Mouse (Mus musculus) bone marrow, adult 2 months (tissue): ENCODE data around the gene B3galt1. TPM values are rescaled to one million over a fixed set of nuclear protein-coding genes. Genes with fewer than 3 reads are reported as not detected.

Experiments used
- H3K27ac ChIP-seq: fragments of 200-500 bp; 2 replicates; pipeline ENCODE4 v1.5.1; 2012; ENCODE audit warnings: low read depth, mild to moderate bottlenecking, control low read depth, inconsistent platforms, low read length; ENCODE audit not compliant: control insufficient read depth, poor library complexity, insufficient read depth
- H3K4me1 ChIP-seq: fragments of 200-500 bp; 2 replicates; pipeline ENCODE4 v1.6.1; 2011; ENCODE audit warnings: low read length; ENCODE audit not compliant: control insufficient read depth, insufficient read depth
- H3K4me3 ChIP-seq: fragments of 200-500 bp; replicated peaks from 2 replicates; pipeline ENCODE3; 2011; ENCODE audit warnings: mild to moderate bottlenecking, low read depth, low read length, control low read depth; ENCODE audit not compliant: control insufficient read depth
- CTCF ChIP-seq: fragments of 200-500 bp; IDR thresholded peaks from 2 replicates; pipeline ENCODE4 v1.5.1; 2011; ENCODE audit warnings: low read length, control low read depth; ENCODE audit not compliant: control insufficient read depth, insufficient read depth
- POLR2A ChIP-seq: fragments of 200-500 bp; IDR thresholded peaks from 2 replicates; pipeline ENCODE4 v1.6.1; 2011; ENCODE audit warnings: low read depth, mild to moderate bottlenecking, control low read depth, low read length, borderline replicate concordance; ENCODE audit not compliant: control insufficient read depth
- WGBS: fragments of 180-500 bp; shearing (Covaris S2); methylation state at CpG from one replicate; pipeline ENCODE4 v1.1.7; 2018; 5-methylcytosine and 5-hydroxymethylcytosine counted together
- polyA plus RNA-seq: library from polyadenylated mRNA; stranded (reverse); fragments of >200 nt; gene quantifications from 2 replicates; pipeline ENCODE4 v1.2.4, GENCODE M21; 2011; ENCODE audit warnings: low replicate concordance; ENCODE audit not compliant: missing spikeins, insufficient read depth, insufficient read length

The B3galt1 gene
- polyA plus RNA-seq, 1 experiment, result 0.40 TPM

DNA sequence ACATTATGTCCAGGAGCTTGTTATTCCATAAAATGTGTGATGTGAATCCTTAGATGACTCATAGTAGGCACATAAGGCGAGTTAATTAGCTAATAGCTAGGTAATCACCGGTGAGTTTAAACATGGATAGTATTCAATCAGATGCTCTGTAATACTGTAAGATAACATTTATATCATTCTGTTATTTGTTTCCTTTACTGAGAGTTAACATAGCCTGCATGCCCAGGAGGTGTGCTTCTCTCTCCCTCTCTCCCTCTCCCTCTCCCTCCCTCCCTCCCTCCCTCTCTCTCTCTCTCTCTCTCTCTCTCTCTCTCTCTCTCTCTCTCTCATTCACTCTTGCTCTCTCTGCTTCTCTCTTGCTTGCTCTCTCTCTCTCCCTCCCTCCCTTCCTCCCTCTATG lies 292.7 kb downstream of the B3galt1 start:
- H3K4me1 ChIP-seq, result no peaks in the 10 kb centered on the region
- 78% methylated on average over 2 of the region's 2 CpGs for WGBS
- H3K4me3 ChIP-seq, result no peak overlapping the region
- H3K27ac ChIP-seq, result no peak overlapping the region
- TF ChIP-seq POLR2A (no peak), CTCF (no peak)

DNA sequence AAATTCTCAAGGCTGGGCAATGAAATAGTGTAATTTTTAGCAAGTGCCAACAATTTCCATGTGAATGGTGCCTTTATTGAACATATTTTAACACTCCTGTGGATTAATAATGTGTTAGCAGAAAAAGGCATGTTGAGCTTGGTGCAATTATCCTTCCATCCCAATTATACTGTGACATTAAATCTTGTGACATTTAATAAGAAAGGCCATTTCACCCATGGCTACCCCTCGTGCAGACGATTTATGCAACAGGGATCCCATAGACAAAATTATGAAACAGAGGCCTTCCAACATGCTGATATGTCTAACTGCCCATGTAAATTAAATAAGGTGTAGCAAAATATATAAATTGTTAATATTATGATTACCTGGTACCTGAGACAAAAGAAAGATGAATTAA lies 293.3 kb downstream of the B3galt1 start:
- WGBS, result 80% methylated on average over 2 of the region's 2 CpGs
- Histone ChIP-seq H3K27ac (no peak overlapping the region), H3K4me1 (no peaks in the 10 kb centered on the region), H3K4me3 (no peak overlapping the region)
- no peak for TF ChIP-seq CTCF
- no peak for TF ChIP-seq POLR2A

DNA sequence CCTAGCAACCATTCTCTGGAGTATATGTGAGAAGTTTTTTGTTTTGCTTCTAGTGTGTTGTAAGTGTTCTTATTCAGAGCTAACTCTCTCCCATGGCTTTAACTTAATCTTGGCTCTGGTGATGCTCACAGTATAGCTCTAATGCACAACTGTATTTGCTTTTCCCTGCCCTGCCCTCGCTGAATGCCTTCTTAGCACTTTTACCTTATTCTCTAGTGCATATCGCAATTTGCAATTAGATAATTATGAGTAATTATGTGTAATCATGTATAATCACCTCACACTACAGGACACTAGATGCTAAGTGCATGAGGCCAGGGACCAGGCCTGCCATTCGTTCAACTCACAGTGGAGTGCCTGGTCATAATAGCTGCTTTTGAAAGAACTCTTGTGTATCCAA lies 307.7 kb downstream of the B3galt1 start:
- WGBS, result 71% methylated on average over 3 of the region's 3 CpGs
- H3K4me3 ChIP-seq, result no peak overlapping the region
- TF ChIP-seq CTCF (no peak), POLR2A (no peak)
- no peaks in the 10 kb centered on the region for H3K4me1 ChIP-seq
- H3K27ac ChIP-seq, result no peak overlapping the region

DNA sequence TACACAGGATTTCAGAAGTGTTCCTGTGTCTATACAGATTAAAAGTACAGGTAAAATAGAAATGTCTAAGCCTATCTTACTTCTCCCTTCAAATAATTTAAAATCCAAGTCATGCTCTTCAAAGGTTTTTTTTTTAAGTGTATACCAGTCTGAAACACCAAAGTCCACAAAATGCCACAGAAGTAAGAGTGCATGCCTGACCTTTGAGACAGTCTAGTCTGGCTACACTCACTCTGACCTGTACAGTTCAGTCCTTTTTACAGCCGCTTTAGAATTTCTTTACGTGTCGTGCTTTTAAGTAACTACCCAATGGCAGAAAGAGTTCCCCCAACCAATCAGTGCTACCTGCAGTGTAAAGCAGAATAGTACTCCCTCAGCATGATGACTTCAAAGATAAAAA lies 314.2 kb downstream of the B3galt1 start:
- Histone ChIP-seq H3K4me1 (no peaks in the 10 kb centered on the region), H3K4me3 (no peak overlapping the region), H3K27ac (no peak overlapping the region)
- 85% methylated on average over 3 of the region's 3 CpGs for WGBS
- TF ChIP-seq CTCF, result no peak
- TF ChIP-seq POLR2A, result no peak

DNA sequence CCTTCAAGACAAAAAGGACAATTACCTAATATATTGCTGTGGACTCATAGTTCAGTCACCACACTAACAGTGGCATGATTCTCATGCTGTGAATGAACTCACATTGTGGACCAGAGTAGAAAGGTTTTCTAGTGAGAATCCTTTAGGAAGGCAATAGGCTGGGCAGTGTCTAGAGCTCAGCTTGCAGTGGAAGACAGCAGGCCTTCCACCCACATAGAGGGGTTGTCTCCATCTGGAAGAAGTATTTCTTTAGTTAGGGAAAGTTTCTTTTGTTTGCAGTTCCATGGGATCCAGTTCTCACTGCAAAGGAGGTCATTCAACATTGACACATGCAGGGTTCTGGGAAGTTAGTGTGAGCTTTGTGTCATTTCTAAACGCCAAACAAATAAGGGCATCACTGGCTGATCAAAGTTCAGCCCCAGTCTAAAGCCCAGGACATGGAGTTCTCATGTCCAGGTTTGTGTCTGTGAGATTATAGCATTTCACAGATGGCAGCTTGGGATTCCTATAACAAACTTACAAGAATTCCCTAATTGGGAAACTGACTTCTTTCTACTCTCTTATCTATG lies 316.1 kb downstream of the B3galt1 start:
- TF ChIP-seq CTCF (no peak), POLR2A (no peak)
- WGBS, result 55% methylated on average over 1 of the region's 1 CpGs
- Histone ChIP-seq H3K27ac (no peak overlapping the region), H3K4me3 (no peak overlapping the region), H3K4me1 (no peaks in the 10 kb centered on the region)

DNA sequence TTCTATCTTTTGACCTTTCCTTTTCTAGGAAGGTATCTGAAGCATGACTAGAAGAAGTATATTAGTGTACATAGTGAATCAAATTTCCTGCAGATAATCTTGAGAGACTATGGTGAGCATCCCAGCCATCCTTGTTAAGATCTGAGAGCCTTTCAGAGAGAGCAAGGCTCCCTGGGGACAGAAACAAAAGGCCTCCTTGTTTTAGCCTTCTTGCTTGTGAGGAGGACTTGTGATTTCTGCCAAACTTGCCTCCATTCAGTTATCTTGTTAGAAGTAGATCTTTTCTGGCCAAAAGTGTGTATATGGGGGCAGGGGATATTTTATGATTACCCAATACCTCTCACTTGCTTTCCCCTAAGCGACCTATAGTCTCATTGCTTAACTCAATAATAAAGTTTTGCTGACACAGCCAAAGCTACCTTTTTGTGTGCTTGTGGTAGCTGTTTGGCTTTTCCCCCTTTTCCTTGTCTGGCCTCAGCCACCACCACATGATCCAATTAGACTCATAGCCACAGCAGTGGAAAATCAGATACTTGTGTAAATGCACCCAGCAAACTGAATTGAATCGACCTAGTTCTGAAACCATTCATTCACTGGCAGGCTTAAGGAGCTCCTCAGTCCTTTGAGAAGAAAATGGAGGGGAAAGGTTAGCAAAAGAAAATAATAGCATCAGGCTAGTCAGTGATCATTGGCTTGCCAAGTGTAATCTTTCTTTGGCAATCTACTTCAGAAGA lies 332.5 kb downstream of the B3galt1 start:
- TF ChIP-seq CTCF (no peak), POLR2A (no peak)
- WGBS, result 58% methylated on average over 2 of the region's 2 CpGs
- no peaks in the 10 kb centered on the region for H3K4me1 ChIP-seq

DNA sequence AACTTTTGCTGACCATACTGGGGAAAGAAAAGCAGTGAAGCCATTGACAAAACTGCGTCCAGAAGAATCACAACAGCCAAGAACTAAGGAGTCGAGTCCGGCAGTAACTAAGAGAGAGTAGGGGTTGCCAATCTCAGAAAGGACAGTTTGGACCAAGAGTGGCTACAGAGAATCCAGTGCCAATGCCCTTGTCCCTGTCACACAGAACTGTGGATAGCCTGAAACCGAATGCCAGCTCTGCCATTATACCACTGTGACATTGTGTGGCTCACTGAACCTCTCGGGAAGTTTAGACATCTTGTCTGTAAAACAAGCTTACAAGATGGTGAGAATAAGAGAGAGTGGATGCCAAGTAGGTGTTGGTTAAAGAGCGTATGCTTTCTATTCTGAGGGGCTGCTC lies 335.9 kb downstream of the B3galt1 start:
- WGBS, result 81% methylated on average over 6 of the region's 6 CpGs
- no peak overlapping the region for H3K4me3 ChIP-seq
- H3K4me1 ChIP-seq, result no peaks in the 10 kb centered on the region
- TF ChIP-seq POLR2A (no peak), CTCF (no peak)
- no peak overlapping the region for H3K27ac ChIP-seq

More for the DNA sequence above, 332.5 kb downstream of the B3galt1 start:
- no peak overlapping the region for H3K27ac ChIP-seq
- no peak overlapping the region for H3K4me3 ChIP-seq

DNA sequence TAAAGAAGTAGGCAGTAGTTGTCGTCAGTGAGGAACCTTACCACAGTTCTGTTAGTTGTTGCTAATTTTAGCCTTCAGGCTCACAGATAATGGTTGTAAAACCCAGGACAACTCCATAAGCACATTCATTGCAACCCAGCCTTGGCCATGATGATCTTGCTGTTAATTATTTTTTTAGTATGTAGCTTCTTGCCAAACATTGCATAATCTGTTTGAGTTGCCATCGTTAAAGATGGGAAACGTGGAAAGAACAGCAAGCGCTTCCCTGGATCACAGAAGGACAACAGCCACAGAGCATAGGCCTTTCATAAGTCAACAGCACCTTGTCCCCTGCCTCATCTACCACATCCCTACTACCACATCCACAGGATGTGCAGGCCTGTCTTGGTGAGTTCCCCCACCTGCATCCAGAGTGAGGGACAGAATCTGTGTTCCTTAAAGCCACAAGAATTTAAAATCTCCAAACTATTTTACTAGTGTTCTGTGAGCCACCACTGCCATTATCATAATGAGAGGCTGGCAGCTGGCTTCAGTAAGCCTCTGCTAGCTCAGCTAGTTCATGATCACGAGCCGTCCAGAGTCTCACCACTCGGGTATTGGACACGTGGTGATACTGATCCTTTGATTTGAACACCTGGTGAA lies 337.1 kb downstream of the B3galt1 start:
- TF ChIP-seq POLR2A (no peak), CTCF (no peak)
- 89% methylated on average over 8 of the region's 8 CpGs for WGBS
- Histone ChIP-seq H3K4me3 (no peak overlapping the region), H3K4me1 (no peaks in the 10 kb centered on the region), H3K27ac (no peak overlapping the region)
